Mouse (Mus musculus): Measurements from ENCODE around the gene Arfgef2.

- TF ChIP-seq POLR2A (IDR thresholded peaks at IDR 0.05; ENCODE audit: insufficient read length, low read depth) (no peak), POLR2AphosphoS2 (IDR thresholded peaks at IDR 0.05; ENCODE audit: insufficient read length, low read depth) (no peak)
Observed at GRCm38 (mm10) chr2:166943146-166943545, 137.8 kb downstream of the Arfgef2 start.

Measured in myocyte (in vitro differentiated cells).